Mouse (Mus musculus) left cerebral cortex, adult 11 months (tissue): ENCODE data around the gene Abcc5.

Experiments
- DNase-seq: peaks from one replicate; pipeline ENCODE4 v3.0.0; 2022; ENCODE audit warnings: low spot score

Abcc5 gene

GRCm38 (mm10) chr16:20359643-20360295, 66.4 kb downstream of the Abcc5 start:
- DNase-seq: no peak

DNA sequence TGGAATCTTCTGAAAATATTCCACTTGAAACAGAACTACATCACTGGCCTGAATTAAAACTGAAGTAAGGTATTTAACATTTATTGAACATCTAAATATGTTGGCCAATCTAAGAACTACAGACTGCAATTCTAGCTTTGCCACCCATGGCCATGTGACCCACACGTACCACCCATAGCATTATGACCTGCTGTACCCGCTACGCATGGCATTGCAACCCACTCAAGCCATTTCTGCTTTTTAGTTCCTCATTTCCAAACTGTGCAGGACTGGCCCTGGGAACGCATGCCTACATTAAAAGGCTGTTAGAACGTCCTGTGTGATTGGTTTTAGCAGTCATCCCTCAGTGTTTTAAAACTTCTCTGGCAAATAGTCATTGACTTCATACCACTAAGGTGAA, 68.4 kb downstream of the Abcc5 start:
- DNase-seq: no peak

- no peak for DNase-seq
Observed at GRCm38 (mm10) chr16:20354762-20355161, 71.4 kb downstream of the Abcc5 start.

DNA sequence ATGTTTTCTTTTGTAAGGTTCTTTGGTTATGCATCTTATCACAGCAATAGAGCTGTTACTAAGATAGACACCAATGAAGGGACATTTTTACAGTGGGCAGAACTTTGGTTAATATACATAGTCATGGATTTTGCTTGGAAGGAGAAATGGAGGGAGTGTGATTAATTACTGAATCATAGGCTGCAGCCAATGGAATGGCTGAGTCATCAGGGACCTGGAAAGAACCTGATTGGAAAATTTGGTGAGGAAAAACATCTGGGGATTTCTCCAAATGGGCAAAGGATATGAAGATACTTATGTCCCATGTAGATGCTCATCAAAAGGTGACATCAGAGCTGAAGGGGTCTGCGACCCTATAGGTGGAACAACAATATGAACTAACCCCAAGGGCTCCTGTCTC, 72.2 kb downstream of the Abcc5 start:
- no peak for DNase-seq

DNA sequence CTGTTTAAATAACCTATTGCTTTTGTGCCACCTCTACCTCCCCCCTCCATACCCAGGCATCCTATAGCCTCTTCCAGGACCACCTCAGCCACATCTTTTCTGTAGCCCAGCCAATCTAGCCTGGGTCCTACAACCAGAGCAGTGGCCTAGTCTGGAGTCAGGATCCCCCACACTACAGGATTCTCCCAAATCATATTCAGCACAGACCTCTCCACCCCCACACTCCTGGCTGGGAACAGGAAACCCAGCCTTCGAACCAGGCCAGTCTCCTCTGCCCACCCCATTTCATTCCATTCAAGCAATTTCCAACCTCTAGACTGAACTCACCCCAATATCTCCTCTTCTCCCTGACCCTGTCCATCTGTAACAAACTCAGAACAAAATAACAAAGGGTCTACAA, 80.7 kb downstream of the Abcc5 start:
- no peak for DNase-seq

DNA sequence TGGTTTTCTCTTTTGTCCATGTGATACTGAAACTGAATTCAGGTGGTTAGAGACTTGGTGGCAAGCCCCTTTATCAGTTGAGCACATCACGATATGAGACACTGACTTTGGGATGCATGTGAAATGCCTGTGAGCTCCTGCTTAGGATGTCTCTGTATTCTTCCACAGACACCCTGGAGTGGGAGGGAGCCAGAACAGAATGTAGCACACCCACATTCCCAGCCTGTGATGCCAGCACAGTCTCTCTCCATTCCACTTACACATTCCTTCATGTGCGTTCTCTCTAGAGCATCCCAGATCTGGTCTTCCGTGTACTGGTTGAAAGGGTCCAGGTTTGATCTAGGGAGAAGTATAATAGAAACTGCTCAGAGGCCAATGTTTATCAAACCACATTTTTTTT, 87.6 kb downstream of the Abcc5 start:
- peak; percentile 82 for DNase-seq

DNA sequence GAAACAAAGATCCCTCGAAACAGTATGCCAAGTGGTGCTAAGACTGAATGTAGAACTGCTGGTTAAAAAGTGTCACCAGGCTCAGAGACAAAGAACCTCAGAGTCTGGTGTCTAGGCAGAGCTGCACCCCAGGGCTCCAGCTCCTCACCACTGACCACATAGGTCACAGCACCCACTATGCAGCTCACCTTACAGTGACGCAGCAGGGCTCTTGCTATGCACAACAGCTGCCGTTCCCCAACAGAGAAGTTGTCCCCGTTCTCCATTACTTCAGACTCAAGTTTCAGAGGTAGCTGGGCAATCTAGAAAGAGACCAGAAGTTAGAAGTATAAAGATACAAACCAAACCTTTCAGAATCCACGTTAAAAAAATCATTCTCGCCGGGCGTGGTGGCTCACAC, 91.3 kb downstream of the Abcc5 start:
- no peak for DNase-seq

- DNase-seq: no peak
Observed at GRCm38 (mm10) chr16:20328306-20328705, 97.9 kb downstream of the Abcc5 start.

- no peak for DNase-seq
Observed at GRCm38 (mm10) chr16:20325286-20325685, 100.9 kb downstream of the Abcc5 start, which contains the start of gene Cyp2ab1. TSS of gene Cyp2ab1 (minus strand) at chr16:20325404.

GRCm38 (mm10) chr16:20323907-20324306, 102.3 kb downstream of the Abcc5 start:
- DNase-seq: no peak

GRCm38 (mm10) chr16:20322274-20322673, 103.9 kb downstream of the Abcc5 start:
- no peak for DNase-seq

- DNase-seq: no peak
Observed at GRCm38 (mm10) chr16:20316770-20317169, 109.4 kb downstream of the Abcc5 start.

DNA sequence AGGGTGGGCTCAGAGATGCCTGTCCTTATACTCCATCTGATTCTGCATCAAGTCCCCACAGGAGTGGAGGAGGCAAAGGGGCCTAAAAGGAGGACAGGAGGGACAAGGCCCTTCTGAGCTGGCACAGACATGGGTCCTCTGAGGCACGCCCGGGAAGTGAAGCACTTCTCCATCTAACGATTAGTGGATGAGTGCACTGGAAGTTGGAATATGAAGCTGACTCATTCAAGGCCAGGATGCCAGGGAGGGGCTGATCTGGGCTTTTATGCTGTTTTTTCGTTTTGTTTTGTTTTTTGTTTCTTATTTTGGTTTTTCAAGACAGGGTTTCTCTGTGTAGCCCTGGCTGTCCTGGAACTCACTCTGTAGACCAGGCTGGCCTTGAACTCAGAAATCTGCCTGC, 110.9 kb downstream of the Abcc5 start:
- no peak for DNase-seq

DNA sequence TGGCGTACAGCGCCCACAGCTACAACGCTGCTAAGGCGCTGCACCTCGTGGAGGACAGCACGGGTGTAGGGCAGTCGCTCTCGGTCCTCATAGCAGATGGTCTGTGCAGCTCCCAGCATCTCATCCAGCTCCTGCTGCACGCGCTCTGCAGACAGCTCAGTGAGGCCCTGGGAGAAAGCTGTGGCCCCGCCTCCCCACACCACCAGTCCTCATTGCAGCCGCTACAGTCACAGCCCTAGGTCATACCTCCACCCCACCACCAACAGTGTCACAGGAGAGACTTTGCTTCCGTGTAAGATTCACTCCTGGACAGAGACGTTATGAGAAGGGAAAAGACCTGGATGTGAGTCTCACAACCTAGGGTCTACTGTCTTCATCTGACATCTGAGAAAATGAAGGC, 113.9 kb downstream of the Abcc5 start:
- DNase-seq: no peak

GRCm38 (mm10) chr16:20301770-20302649, 124.2 kb downstream of the Abcc5 start, which contains the start of gene Parl:
TSS of gene Parl (minus strand) at chr16:20302387.
- peak; percentile 45 for DNase-seq

DNA sequence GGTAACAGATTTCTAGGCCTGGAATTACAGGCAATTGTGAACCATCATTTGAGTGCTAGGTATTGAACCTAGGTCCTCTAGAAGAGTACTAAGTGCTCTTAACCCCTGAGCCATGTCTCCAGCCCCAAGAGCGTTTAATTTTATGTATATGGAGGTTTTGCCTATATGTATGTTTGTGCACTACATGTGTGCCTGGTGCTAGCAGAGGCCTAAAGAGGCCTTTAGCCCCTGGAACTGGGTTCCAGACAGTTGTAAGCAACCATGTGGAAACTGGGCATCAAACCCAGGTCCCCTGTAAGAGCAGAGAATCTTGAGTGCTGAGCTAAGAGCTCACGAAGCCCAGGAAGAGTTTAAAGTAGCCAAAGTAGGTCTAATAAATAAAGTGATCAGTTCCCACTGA, 126.1 kb downstream of the Abcc5 start:
- no peak for DNase-seq
